Mouse (Mus musculus) forebrain, embryonic 15.5 days (tissue): Measurements from ENCODE around the gene Fut7. TPM values are rescaled to one million over a fixed set of nuclear protein-coding genes. Genes with fewer than 3 reads are reported as not detected.
"Not testable (repeated sequence)": the region's sequence is repeated elsewhere in the genome, so short reads cannot be mapped to it uniquely, and the experiment has no call there.

Source experiments
- ATAC-seq: fragments of 200-750 bp; cut with Nextera tagmentation; replicated peaks from 2 replicates; pipeline ENCODE4 v1.8.0; 2017; ENCODE audit warnings: mild to moderate bottlenecking, moderate TSS enrichment, moderate library complexity
- H3K27ac ChIP-seq: fragments of 300-500 bp; sonication (generic); replicated peaks from 2 replicates; pipeline ENCODE4 v1.5.1; 2015; ENCODE audit warnings: mild to moderate bottlenecking, inconsistent platforms
- H3K27me3 ChIP-seq: fragments of 300-500 bp; sonication (generic); 2 replicates; pipeline ENCODE4 v1.6.1; 2015; ENCODE audit warnings: inconsistent platforms
- H3K36me3 ChIP-seq: fragments of 300-500 bp; sonication (generic); 2 replicates; pipeline ENCODE4 v1.6.1; 2015; ENCODE audit warnings: mild to moderate bottlenecking, inconsistent platforms
- H3K4me1 ChIP-seq: fragments of 300-500 bp; sonication (generic); 2 replicates; pipeline ENCODE4 v1.6.1; 2015; ENCODE audit warnings: inconsistent platforms
- H3K4me2 ChIP-seq: fragments of 300-500 bp; sonication (generic); replicated peaks from 2 replicates; pipeline ENCODE4 v1.6.1; 2015; ENCODE audit warnings: mild to moderate bottlenecking, inconsistent platforms
- H3K4me3 ChIP-seq: fragments of 300-500 bp; sonication (generic); 2 replicates; pipeline ENCODE4 v1.5.1; 2015; ENCODE audit warnings: mild to moderate bottlenecking, inconsistent platforms
- H3K9ac ChIP-seq: fragments of 300-500 bp; sonication (generic); replicated peaks from 2 replicates; pipeline ENCODE4 v1.6.1; 2015; ENCODE audit warnings: mild to moderate bottlenecking, inconsistent platforms
- H3K9me3 ChIP-seq: fragments of 300-500 bp; sonication (generic); 2 replicates; pipeline ENCODE4 v1.6.1; 2016; ENCODE audit warnings: inconsistent platforms
- WGBS: fragments of 180-500 bp; shearing (Covaris S2); methylation state at CpG from one replicate; pipeline ENCODE4 v1.1.7; 2015; ENCODE audit warnings: mixed read lengths; 5-methylcytosine and 5-hydroxymethylcytosine counted together
- polyA plus RNA-seq: library from polyadenylated mRNA; unstranded; fragments of >200 nt; fragmentation: Nextera tagmentation; extraction: Ambion mirVana; gene quantifications from 2 replicates; pipeline ENCODE4 v1.2.1, GENCODE M21; 2015

Fut7 gene
- polyA plus RNA-seq, 1 experiment from 2014 or later, result 0.20 TPM

GRCm38 (mm10) chr2:25400291-25400690 lies 22.8 kb upstream of the Fut7 start:
- H3K9ac ChIP-seq, result peak overlapping the region; percentile 45
- peaks cover 39% of the 10 kb centered on the region for H3K4me1 ChIP-seq
- H3K4me2 ChIP-seq, result peak overlapping the region; percentile 60
- H3K9me3 ChIP-seq, result no peaks in the 10 kb centered on the region
- H3K36me3 ChIP-seq, result no peaks in the 10 kb centered on the region
- peaks cover 47% of the 10 kb centered on the region for H3K27me3 ChIP-seq
- H3K4me3 ChIP-seq, result peak overlapping the region; percentile 41
- H3K27ac ChIP-seq, result no peak overlapping the region
- no peak for ATAC-seq
- 21% methylated on average over 16 of the region's 16 CpGs for WGBS

- no peaks in the 10 kb centered on the region for H3K9me3 ChIP-seq
- peak overlapping the region; percentile 45 for H3K9ac ChIP-seq
- 5% methylated on average over 17 of the region's 17 CpGs for WGBS
- H3K4me3 ChIP-seq, result peak overlapping the region; percentile 41
- peak overlapping the region; percentile 60 for H3K4me2 ChIP-seq
- no peak for ATAC-seq
- H3K4me1 ChIP-seq, result peaks cover 39% of the 10 kb centered on the region
- H3K36me3 ChIP-seq, result no peaks in the 10 kb centered on the region
- peaks cover 43% of the 10 kb centered on the region for H3K27me3 ChIP-seq
- no peak overlapping the region for H3K27ac ChIP-seq
Measured at GRCm38 (mm10) chr2:25400764-25401163, 22.3 kb upstream of the Fut7 start.

GRCm38 (mm10) chr2:25402377-25402971 lies 20.6 kb upstream of the Fut7 start:
- Histone ChIP-seq H3K9me3 (no peaks in the 10 kb centered on the region), H3K4me3 (peak overlapping the region; percentile 71), H3K4me1 (peaks cover 39% of the 10 kb centered on the region), H3K27me3 (peaks cover 27% of the 10 kb centered on the region), H3K4me2 (peak overlapping the region; percentile 70), H3K9ac (peak overlapping the region; percentile 99), H3K27ac (peak overlapping the region; percentile 91), H3K36me3 (peaks cover 5% of the 10 kb centered on the region; the same call in 1 of the 2 replicates)
- under 1% methylated on average over 13 of the region's 13 CpGs for WGBS
- ATAC-seq, result no peak; the same call in none of the 2 replicates

GRCm38 (mm10) chr2:25402972-25403601 lies 20.0 kb upstream of the Fut7 start:
- ATAC-seq, result peak; percentile 86
- H3K27ac ChIP-seq, result peak overlapping the region; percentile 91
- H3K4me3 ChIP-seq, result peak overlapping the region; percentile 71
- H3K4me2 ChIP-seq, result peak overlapping the region; percentile 70
- WGBS, result under 1% methylated on average over 51 of the region's 54 CpGs
- no peaks in the 10 kb centered on the region for H3K9me3 ChIP-seq
- H3K27me3 ChIP-seq, result peaks cover 21% of the 10 kb centered on the region
- H3K4me1 ChIP-seq, result peaks cover 39% of the 10 kb centered on the region
- H3K36me3 ChIP-seq, result peaks cover 11% of the 10 kb centered on the region
- peak overlapping the region; percentile 99 for H3K9ac ChIP-seq

- peaks cover 13% of the 10 kb centered on the region for H3K27me3 ChIP-seq
Measured at GRCm38 (mm10) chr2:25403994-25404393, 19.1 kb upstream of the Fut7 start.

GRCm38 (mm10) chr2:25408908-25409307 lies 14.2 kb upstream of the Fut7 start:
- Histone ChIP-seq H3K4me3 (no peak overlapping the region), H3K9me3 (no peaks in the 10 kb centered on the region), H3K9ac (no peak overlapping the region), H3K36me3 (peaks cover 42% of the 10 kb centered on the region), H3K4me2 (no peak overlapping the region), H3K27ac (no peak overlapping the region), H3K4me1 (peaks cover 25% of the 10 kb centered on the region), H3K27me3 (no peaks in the 10 kb centered on the region)
- 91% methylated on average over 10 of the region's 10 CpGs for WGBS
- no peak for ATAC-seq

More at GRCm38 (mm10) chr2:25403994-25404393, 19.1 kb upstream of the Fut7 start:
- Histone ChIP-seq H3K4me1 (peaks cover 39% of the 10 kb centered on the region), H3K36me3 (peaks cover 19% of the 10 kb centered on the region), H3K4me2 (peak overlapping the region; percentile 70), H3K27ac (peak overlapping the region; percentile 91), H3K9me3 (no peaks in the 10 kb centered on the region), H3K4me3 (peak overlapping the region; percentile 71), H3K9ac (peak overlapping the region; percentile 99)
- 82% methylated on average over 4 of the region's 4 CpGs for WGBS
- ATAC-seq, result no peak

GRCm38 (mm10) chr2:25413436-25413835 lies 9.6 kb upstream of the Fut7 start:
- not testable (repeated sequence) for H3K27me3 ChIP-seq, ATAC-seq, H3K9ac ChIP-seq, H3K4me1 ChIP-seq, H3K27ac ChIP-seq, H3K4me3 ChIP-seq, H3K4me2 ChIP-seq, H3K9me3 ChIP-seq
- H3K36me3 ChIP-seq, result peaks cover 29% of the 10 kb centered on the region

- no peak for ATAC-seq
- Histone ChIP-seq H3K36me3 (no peaks in the 10 kb centered on the region), H3K4me2 (no peak overlapping the region), H3K4me3 (no peak overlapping the region), H3K4me1 (no peaks in the 10 kb centered on the region), H3K9me3 (no peaks in the 10 kb centered on the region), H3K27me3 (no peaks in the 10 kb centered on the region), H3K9ac (no peak overlapping the region), H3K27ac (no peak overlapping the region)
- 10% methylated on average over 3 of the region's 3 CpGs for WGBS
Measured at GRCm38 (mm10) chr2:25417426-25417825, 5.6 kb upstream of the Fut7 start.

GRCm38 (mm10) chr2:25421896-25422295 lies 1.2 kb upstream of the Fut7 start:
- 22% methylated on average over 3 of the region's 3 CpGs for WGBS
- no peak overlapping the region for H3K4me2 ChIP-seq
- no peak overlapping the region for H3K27ac ChIP-seq
- peak; percentile 39; the same call in 1 of the 2 replicates for ATAC-seq
- no peaks in the 10 kb centered on the region for H3K36me3 ChIP-seq
- H3K9me3 ChIP-seq, result no peaks in the 10 kb centered on the region
- H3K4me3 ChIP-seq, result no peak overlapping the region
- no peak overlapping the region for H3K9ac ChIP-seq
- no peaks in the 10 kb centered on the region for H3K27me3 ChIP-seq
- no peaks in the 10 kb centered on the region for H3K4me1 ChIP-seq

- Histone ChIP-seq H3K4me1 (peaks cover 7% of the 10 kb centered on the region; the same call in 1 of the 2 replicates), H3K9me3 (no peaks in the 10 kb centered on the region), H3K27me3 (no peaks in the 10 kb centered on the region), H3K4me2 (no peak overlapping the region), H3K36me3 (no peaks in the 10 kb centered on the region), H3K4me3 (no peak overlapping the region), H3K9ac (no peak overlapping the region), H3K27ac (no peak overlapping the region)
- 67% methylated on average over 1 of the region's 1 CpGs for WGBS
- no peak for ATAC-seq
Measured at GRCm38 (mm10) chr2:25423626-25424025, 559 bp downstream of the Fut7 start.

GRCm38 (mm10) chr2:25425481-25425880 lies 2.4 kb downstream of the Fut7 start:
- Histone ChIP-seq H3K36me3 (no peaks in the 10 kb centered on the region), H3K27ac (no peak overlapping the region), H3K9me3 (no peaks in the 10 kb centered on the region), H3K4me3 (no peak overlapping the region), H3K4me1 (peaks cover 22% of the 10 kb centered on the region), H3K27me3 (peaks cover 2% of the 10 kb centered on the region; the same call in 1 of the 2 replicates), H3K9ac (no peak overlapping the region), H3K4me2 (no peak overlapping the region)
- no peak for ATAC-seq
- WGBS, result 37% methylated on average over 27 of the region's 27 CpGs

- Histone ChIP-seq H3K9ac (no peak overlapping the region), H3K4me2 (no peak overlapping the region), H3K4me1 (peaks cover 31% of the 10 kb centered on the region), H3K27me3 (peaks cover 2% of the 10 kb centered on the region; the same call in 1 of the 2 replicates), H3K36me3 (no peaks in the 10 kb centered on the region), H3K9me3 (no peaks in the 10 kb centered on the region), H3K27ac (no peak overlapping the region), H3K4me3 (no peak overlapping the region)
- 21% methylated on average over 5 of the region's 5 CpGs for WGBS
- peak; percentile 30; the same call in 1 of the 2 replicates for ATAC-seq
Measured at GRCm38 (mm10) chr2:25426721-25427191, 3.7 kb downstream of the Fut7 start.
